Comparison of ENCODE assay signal across 8 mouse cellular contexts in genomic region chr4:53512131-53512916, GRCm38 (mm10).
DNase-seq lines count a peak whose midpoint lies in the region; TF ChIP-seq lines count a peak whose summit lies in the region.

No protein-coding gene starts in this region.

- no peaks in the 10 kb centered on the region; the same call in 1 of the 2 replicates for H3K36me3 ChIP-seq in liver, adult 2 months (ENCODE audit: control insufficient read depth, insufficient read depth, low read length)
- H3K36me3 ChIP-seq in heart, embryonic 10.5 days = no peaks in the 10 kb centered on the region; the same call in 1 of the 2 replicates

- no peak overlapping the region for H3K9ac ChIP-seq in liver, adult 2 months (ENCODE audit: low read depth, low read length)

- TF ChIP-seq CTCF in liver, adult 2 months (IDR thresholded peaks at IDR 0.05; ENCODE audit: low read depth, low read length) = no peak

- no peak overlapping the region for H3K4me3 ChIP-seq in liver, adult 2 months (ENCODE audit: insufficient read depth, low read depth, low read length)
- H3K4me3 ChIP-seq in heart, embryonic 10.5 days = no peak overlapping the region

- no peaks in the 10 kb centered on the region for H3K9me3 ChIP-seq in heart, embryonic 10.5 days

- TF ChIP-seq POLR2A in liver, adult 2 months (IDR thresholded peaks at IDR 0.05; ENCODE audit: extremely low read depth, insufficient read depth, low read length) = no peak

- WGBS in liver, adult 2 months = 85% methylated on average over 15 of the region's 15 CpGs
- WGBS in heart, embryonic 10.5 days = 47% methylated on average over 15 of the region's 15 CpGs

- no peak overlapping the region for H3K27ac ChIP-seq in liver, adult 2 months (replicated peaks; ENCODE audit: insufficient read depth, low read depth, low read length)
- H3K27ac ChIP-seq in heart, embryonic 10.5 days = peak overlapping the region; percentile 53

- peaks cover 6% of the 10 kb centered on the region; the same call in 1 of the 2 replicates for H3K79me2 ChIP-seq in liver, adult 2 months (ENCODE audit: control insufficient read depth, insufficient read depth, low read length)

- peak; percentile 18 for DNase-seq in liver, adult 2 months (ENCODE audit: extremely low read depth, low read depth, low spot score)
- DNase-seq in liver = no peak
- DNase-seq in cerebellum, adult 18-20 months = peak; percentile 82 to 85
- DNase-seq in heart, embryonic 10.5 days (ENCODE audit: low spot score) = no peak
- peak; percentile 67 for DNase-seq in kidney, postnatal 14 days
- peak; percentile 56 for DNase-seq in lung, postnatal 10 days
- peak; percentile 58 for DNase-seq in right cerebral cortex, postnatal 25 days
- no peak for DNase-seq in yolk sac, embryonic 10.5 days (ENCODE audit: low spot score)

- no peaks in the 10 kb centered on the region for H3K27me3 ChIP-seq in liver, adult 2 months (ENCODE audit: control insufficient read depth, insufficient read depth, low read length)
- H3K27me3 ChIP-seq in heart, embryonic 10.5 days (ENCODE audit: insufficient read depth, poor library complexity, severe bottlenecking) = no peaks in the 10 kb centered on the region

- H3K4me1 ChIP-seq in liver, adult 2 months (ENCODE audit: control insufficient read depth, insufficient read depth, low read length) = peaks cover 2% of the 10 kb centered on the region; the same call in 1 of the 2 replicates
- H3K4me1 ChIP-seq in heart, embryonic 10.5 days = peaks cover 53% of the 10 kb centered on the region

Comparison
In these comparisons a context has a peak if more than half of its experiments do, and no peak if none do; other contexts are left out.
1. DNase-seq: peak in liver, adult 2 months (single experiment), cerebellum, adult 18-20 months (2 of 2), kidney, postnatal 14 days (single experiment), lung, postnatal 10 days (single experiment) and right cerebral cortex, postnatal 25 days (single experiment); none in liver (single experiment), heart, embryonic 10.5 days (single experiment) and yolk sac, embryonic 10.5 days (single experiment).